Mouse (Mus musculus) CD4-positive, CD25-positive, alpha-beta regulatory T cell, adult 4 months (primary cell): ENCODE results near the gene Mthfs. TPM values are rescaled to one million over a fixed set of nuclear protein-coding genes. Genes with fewer than 3 reads are reported as not detected.
"Not testable (repeated sequence)": the region's sequence is repeated elsewhere in the genome, so short reads cannot be mapped to it uniquely, and the experiment has no call there.

Source experiments
- ATAC-seq: one replicate; pipeline ENCODE4 v1.8.0; 2017
- polyA plus RNA-seq, 2 experiments: library from polyadenylated mRNA; unstranded; fragments of 100-300 nt; shearing (Covaris generic); gene quantifications; one replicate each; pipeline ENCODE4 v1.2.1; 2017

The Mthfs gene
- polyA plus RNA-seq = 100 to 1,000 TPM in 1 of 2 experiments, 10 to 100 TPM in 1; 97.1 to 120 TPM

- ATAC-seq = peak; percentile 45
Observed at GRCm38 (mm10) chr9:89210353-89211064, at the start of gene Mthfs. Gene Mthfs (plus strand): TSS chr9:89210676.

GRCm38 (mm10) chr9:89172539-89172938 lies 37.9 kb upstream of the Mthfs start:
- ATAC-seq = not testable (repeated sequence)

- ATAC-seq = peak; percentile 91
Observed at GRCm38 (mm10) chr9:89178833-89179232, 31.6 kb upstream of the Mthfs start.

- ATAC-seq = peak; percentile 56
Observed at GRCm38 (mm10) chr9:89179469-89179868, 31.0 kb upstream of the Mthfs start.

DNA sequence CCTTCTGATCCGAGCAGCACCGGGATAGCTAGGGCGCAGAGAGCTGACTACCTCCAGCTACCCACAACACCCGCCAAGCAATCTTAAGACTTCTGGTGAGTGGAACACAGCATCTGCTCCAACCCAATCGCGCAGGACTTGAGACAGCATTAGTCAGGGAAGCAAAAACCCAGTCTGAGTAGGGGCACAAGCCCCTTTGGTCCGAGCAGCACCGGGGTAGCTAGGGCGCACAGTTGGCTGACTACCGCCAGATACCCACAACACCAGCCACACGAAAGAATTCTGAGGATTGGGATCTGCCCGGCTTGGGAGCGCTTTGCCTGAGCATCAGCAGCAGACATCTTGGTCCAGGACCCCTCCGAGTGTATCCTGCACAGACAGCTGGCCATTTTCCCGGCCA lies 23.5 kb upstream of the Mthfs start:
- ATAC-seq = not testable (repeated sequence)

GRCm38 (mm10) chr9:89195483-89195882 lies 15.0 kb upstream of the Mthfs start:
- ATAC-seq = not testable (repeated sequence)

DNA sequence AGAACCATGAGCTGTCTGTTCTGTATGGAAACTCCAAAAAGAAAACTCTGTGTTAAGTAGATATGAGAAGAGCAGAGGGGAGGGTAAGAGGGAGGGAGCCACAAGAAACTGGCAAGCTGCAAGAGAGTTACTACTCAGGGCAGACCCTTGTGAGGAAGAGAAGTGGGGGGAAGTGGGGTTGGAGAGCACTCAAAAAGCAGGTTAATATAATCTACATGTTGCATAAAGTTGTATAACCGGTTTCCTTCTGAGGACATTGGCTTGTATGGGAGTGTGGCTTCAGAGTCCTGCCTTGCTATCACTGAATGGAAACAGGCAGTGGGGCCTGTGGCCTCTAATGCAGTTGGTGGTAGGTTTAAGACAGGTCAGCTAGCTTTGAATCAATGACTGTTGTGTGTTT lies 13.0 kb upstream of the Mthfs start:
- not testable (repeated sequence) for ATAC-seq

- peak; percentile 15 for ATAC-seq
Observed at GRCm38 (mm10) chr9:89198349-89198748, 12.1 kb upstream of the Mthfs start.

DNA sequence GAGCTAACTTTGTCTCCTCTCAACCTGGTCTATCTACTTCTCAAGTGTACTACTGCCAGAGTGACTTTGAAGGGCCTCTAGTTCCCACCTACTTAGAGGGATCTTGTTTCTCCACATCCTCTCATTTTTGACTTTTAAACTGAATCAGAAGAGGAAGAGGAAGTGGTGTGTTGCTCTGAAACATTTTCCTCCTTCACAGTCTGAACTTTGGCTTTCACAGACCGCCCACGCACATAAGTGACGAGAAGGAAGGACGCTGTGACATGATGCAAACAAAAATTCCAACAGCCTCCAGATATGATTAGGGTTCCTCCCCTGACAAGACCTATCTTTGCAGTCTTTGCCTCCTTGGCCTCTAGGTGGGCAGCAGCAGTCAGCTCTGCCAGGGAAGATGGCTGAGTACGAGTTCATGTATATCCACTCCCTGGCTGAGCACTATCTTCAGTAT lies 11.5 kb upstream of the Mthfs start, which contains the start of the genes Bcl2a1b and Gm29094:
TSS of gene Bcl2a1b (plus strand) at position 241 of the 448 bp plus-strand sequence.
TSS of gene Gm29094 (plus strand) at position 411 of the 448 bp plus-strand sequence.
- ATAC-seq = peak; percentile 79

GRCm38 (mm10) chr9:89202256-89202655 lies 8.2 kb upstream of the Mthfs start:
- peak; percentile 8 for ATAC-seq

- ATAC-seq = peak; percentile 51
Observed at GRCm38 (mm10) chr9:89208939-89209338, 1.5 kb upstream of the Mthfs start.

- peak; percentile 79 for ATAC-seq
Observed at GRCm38 (mm10) chr9:89211065-89211858, 786 bp downstream of the Mthfs start.

DNA sequence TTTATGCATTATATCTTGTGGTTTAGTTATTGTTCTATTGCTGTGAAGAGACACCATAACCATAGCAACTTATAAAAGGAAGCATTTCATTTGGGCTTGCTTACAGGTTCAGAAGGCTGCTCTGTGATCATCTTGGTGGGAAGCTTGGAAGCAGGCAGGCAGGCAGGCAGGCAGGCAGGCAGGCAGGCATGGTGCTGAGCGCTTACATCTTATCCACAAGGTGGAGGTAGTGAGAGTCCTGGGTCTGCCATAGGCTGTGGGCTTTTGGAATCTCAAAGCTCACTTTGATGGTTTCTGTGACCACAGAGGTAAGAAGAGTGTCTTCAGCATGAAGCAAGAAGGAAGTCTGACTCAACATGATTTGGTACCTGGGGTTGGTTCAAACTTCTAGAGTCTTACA lies 2.0 kb downstream of the Mthfs start:
- ATAC-seq = peak; percentile 57

- ATAC-seq = not testable (repeated sequence)
Observed at GRCm38 (mm10) chr9:89218174-89218573, 7.7 kb downstream of the Mthfs start.

DNA sequence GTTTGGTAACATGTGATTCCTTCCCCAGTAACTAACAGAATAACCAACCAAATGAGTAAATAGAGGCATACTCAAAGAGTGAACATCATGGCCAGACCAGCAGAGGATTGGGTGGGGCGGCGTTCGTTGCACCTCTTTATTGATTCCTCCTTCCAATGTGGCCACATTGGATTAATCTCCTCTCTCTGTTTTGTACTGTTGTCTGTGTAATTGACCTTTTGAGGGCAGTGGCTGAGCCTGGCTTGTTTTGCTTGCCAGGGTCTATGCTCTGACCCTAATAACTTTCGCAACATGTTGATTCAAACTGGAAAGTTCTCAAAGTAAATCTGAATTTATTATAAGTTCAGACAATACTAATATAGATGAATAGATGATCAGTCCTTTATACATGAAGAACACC lies 9.2 kb downstream of the Mthfs start:
- not testable (repeated sequence) for ATAC-seq

GRCm38 (mm10) chr9:89220704-89221287 lies 10.3 kb downstream of the Mthfs start:
- peak; percentile 80 for ATAC-seq

GRCm38 (mm10) chr9:89226071-89226470 lies 15.6 kb downstream of the Mthfs start:
- ATAC-seq = no peak

DNA sequence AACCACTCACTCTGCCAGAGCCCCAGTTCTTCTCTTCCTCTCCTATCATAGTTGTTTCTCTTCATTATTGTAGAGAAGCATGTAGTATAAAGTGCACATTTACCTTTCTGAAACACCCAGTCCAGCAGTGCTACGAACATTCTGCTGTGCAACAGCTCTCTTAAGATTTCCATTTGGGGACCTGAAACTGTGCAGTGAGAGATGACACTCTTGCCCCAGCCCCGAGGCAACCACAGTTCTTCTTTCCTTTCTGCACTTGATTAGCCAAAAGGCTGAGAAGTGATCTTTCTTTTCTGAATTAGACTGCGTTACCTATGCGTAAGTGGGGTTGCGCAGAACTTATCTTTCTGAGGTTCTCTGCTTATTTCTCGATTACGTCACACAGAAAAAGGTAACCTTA lies 17.6 kb downstream of the Mthfs start:
- ATAC-seq = no peak

GRCm38 (mm10) chr9:89230897-89231497 lies 20.5 kb downstream of the Mthfs start:
- ATAC-seq = peak; percentile 62

- ATAC-seq = not testable (repeated sequence)
Observed at GRCm38 (mm10) chr9:89237131-89237530, 26.7 kb downstream of the Mthfs start.

GRCm38 (mm10) chr9:89238976-89239505 lies 28.6 kb downstream of the Mthfs start:
- peak; percentile 82 for ATAC-seq

GRCm38 (mm10) chr9:89240516-89241019 lies 30.1 kb downstream of the Mthfs start:
- ATAC-seq = not testable (repeated sequence)
